Mouse (Mus musculus) layer of hippocampus, postnatal 10 days (tissue): ENCODE data around the gene Dll4. TPM values are rescaled to one million over a fixed set of nuclear protein-coding genes. Genes with fewer than 3 reads are reported as not detected.
A peak's percentile ranks its signal among the peaks of the same experiment; 100 is the strongest.

Experiments
- DNase-seq, 2 experiments: peaks; one replicate each; pipeline ENCODE4 v3.0.0; 2021; ENCODE audit warnings: low spot score in 2 of 2
- total RNA-seq, 2 experiments: library from RNA; stranded (reverse); gene quantifications; 2 replicates each; pipeline ENCODE4 v1.2.3; 2021

The Dll4 gene
- total RNA-seq, 2 experiments from 2014 or later: 7.4 to 7.6 TPM

- DNase-seq: no peak
These were observed 20.8 kb upstream of the Dll4 start for GRCm38 (mm10) chr2:119304798-119305208.

DNA sequence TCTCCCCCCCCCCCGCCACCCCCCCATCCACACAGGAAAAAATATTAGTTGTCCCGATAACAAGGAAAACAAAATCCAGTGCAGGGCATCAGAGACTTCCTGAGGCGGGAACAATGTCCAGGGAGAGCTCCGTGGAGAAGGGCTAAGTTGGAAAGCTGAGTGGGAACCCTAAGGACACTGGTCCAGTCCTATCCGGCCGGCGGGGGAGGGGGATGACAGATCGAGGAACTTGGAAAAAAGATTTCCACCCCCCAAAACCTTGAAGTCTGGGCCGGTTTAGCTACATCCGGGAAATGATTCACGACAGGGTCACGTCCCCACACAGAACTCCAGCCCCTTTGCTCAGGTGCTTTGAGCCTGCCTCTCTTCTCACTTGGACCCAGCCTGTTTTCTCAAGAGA lies 14.0 kb upstream of the Dll4 start:
- DNase-seq: no peak

- no peak for DNase-seq
These were observed 13.1 kb upstream of the Dll4 start for GRCm38 (mm10) chr2:119312380-119312958.

- DNase-seq: no peak
These were observed 11.7 kb upstream of the Dll4 start for GRCm38 (mm10) chr2:119313780-119314479.

DNA sequence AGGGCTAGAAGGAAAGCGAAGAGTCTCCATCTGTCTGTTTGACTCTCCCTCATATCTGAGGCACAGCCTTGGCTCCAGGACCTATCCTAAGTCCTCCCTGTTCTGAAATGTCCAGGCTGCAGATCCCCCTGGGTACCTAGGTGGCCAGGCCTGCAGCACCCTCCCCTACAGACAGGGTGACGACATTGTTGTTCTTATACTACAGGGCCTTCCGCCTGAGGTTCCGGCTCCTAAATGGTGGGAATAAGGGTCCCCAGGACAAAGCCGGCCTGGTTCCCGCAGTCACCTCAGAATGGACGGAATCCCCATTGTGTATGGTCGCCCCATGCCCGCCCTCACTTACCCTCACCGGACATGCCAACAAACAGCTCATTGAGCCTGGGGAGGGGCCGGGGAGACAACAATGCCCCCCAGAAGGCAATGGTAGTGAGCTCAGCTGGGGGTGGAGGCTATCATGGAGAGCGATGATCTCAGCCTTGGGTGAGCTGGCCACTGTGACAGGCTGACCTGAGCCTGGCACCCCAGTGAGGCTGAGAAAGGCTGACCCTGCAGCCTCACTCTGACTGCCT lies 10.8 kb upstream of the Dll4 start:
- DNase-seq: no peak

DNA sequence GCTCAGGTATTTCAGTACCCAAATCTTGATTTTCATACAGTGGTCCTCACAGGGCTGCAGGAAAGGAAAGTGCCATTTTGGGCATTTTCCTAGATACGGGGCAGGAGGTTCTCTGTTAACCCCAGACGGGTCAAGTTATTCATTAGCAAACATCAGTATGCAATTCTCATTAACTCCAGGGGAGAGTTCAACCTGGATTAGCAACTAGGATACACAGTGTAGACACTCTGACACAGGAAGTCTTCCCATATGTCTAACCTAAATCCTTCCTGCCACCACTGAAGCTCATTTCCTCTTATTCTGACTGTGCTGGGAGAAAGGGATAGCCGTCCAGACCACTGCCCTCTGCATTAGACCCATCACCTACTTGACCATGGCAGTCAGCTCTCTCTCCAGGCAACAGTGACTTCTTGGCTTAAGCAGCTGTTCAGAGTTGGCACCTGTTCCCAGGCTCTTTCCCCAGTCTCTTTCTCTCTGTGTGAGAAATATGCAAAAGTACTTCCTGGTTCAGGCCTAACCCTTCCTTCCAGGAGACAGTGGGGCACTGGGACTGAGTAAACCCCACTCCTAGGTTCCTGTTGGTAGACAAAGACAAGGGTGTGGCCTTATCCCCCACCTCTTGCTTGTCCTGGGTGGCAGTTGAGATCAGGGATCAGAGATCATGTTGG lies 7.4 kb upstream of the Dll4 start:
- DNase-seq: no peak

- DNase-seq: no peak
These were observed 5.0 kb upstream of the Dll4 start for GRCm38 (mm10) chr2:119320571-119320970.

DNA sequence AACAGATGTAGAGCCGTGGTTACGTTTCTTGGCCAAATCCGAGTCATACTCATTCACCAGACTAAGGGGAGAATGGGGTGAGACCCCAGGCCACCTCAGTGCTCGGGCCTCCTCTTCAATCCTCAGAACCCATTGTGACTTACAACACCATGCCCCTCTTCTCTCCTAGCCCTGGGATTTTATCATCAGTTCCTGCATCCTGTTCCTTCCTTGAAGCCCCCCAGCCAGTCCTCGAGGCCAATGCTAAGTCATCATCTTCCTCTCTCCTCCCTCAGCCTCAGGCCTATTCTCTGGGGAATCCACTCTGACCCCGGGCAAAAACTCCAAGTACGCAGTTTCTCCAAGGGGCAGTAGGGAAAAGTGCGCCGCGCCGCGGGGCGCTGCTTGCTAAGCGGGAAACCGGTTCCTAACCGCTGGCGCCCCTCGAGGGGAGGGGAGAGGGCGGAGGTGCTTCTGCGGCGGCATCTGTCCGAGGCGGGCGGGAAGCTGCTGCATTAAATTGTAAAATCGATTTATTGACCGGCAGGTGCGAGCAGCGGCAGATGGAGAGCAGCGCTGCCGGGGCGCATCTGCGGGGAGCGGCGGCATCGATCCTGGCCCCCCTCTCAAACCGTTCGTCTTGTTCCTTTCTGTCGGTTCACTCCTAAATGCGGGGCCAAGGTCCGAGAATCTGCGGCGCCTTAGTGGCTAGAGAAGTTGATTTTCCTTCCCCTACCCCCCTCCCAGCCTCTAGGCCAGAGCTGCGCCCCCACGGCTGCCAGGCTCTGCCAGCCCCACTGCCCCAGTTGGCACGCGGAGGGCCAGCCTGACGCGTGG lies 3.6 kb upstream of the Dll4 start:
- DNase-seq: peak in 1 of 2 experiments; percentile 36

- peak; percentile 75 to 83 for DNase-seq
These were observed 2.8 kb upstream of the Dll4 start for GRCm38 (mm10) chr2:119322587-119323300.

DNA sequence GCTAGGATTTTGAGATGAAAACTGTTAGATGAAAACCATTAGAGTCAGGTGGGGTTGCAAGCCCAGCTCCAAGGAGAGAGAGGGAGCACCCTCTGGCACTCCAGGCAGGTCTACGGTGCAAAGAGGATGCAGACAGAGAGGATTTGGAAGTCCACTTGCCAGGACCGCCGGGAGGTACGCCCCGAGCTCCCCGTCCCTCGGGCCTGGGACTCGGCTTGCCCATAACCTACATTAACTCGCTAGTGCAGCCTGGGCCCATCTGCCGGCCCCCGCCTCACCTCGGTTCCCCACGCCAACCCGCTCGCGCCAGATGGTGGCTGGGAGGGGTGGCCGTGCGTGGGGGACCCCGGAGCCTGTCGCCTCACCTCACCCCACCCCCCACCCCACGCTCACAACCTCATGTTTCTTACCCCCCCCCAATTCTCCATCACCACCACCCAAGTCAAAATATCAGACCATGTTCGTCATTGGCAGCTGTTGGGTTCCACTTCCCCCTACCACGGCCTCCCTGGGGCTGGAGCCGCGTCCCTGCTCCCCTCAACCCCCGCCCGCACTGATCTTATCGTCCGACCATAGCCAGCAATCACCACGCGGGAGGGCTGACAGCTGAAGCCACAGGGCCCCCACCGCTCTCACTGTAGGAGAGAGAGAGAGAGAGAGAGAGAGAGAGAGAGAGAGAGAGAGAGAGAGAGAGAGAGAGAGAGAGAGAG lies 1.6 kb upstream of the Dll4 start:
- DNase-seq: no peak

- DNase-seq: no peak
These were observed 837 bp upstream of the Dll4 start for GRCm38 (mm10) chr2:119324576-119325318.

DNA sequence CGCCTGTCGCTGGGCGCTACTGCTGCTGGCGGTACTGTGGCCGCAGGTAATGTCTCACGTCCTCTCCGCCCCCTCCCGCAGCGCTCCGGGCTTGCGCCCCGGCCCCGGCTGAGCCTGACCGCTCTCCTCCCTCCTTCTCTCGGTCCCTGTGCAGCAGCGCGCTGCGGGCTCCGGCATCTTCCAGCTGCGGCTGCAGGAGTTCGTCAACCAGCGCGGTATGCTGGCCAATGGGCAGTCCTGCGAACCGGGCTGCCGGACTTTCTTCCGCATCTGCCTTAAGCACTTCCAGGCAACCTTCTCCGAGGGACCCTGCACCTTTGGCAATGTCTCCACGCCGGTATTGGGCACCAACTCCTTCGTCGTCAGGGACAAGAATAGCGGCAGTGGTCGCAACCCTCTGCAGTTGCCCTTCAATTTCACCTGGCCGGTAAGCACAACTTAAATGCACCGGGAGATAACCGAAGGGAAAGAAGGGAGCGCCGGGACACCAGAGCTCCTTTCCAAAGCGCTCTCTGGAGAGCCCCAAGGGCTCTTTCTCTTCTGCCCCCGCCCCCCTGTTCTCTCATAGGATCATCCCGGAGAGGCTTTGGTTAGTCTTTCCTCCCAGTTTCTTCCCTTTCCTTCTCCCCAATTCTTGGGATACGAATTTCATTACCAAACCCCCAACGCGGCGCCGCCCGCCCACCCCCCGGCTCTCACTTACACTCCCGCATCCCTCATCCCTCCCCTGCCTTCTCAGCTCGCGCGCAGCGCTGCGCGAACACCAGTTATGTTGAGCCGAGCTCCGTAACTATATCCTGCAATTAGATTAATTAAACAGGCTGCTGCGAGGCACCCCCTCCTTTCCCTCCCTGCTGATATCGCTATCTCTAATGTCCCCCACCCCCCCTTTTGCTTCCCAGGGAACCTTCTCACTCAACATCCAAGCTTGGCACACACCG lies 847 bp downstream of the Dll4 start:
- DNase-seq: no peak

- peak in 1 of 2 experiments; percentile 62 for DNase-seq
These were observed 1.5 kb downstream of the Dll4 start for GRCm38 (mm10) chr2:119327102-119327480.

- no peak for DNase-seq
These were observed 2.5 kb downstream of the Dll4 start for GRCm38 (mm10) chr2:119327942-119328526.

- no peak for DNase-seq
These were observed 3.0 kb downstream of the Dll4 start for GRCm38 (mm10) chr2:119328546-119328945.

DNA sequence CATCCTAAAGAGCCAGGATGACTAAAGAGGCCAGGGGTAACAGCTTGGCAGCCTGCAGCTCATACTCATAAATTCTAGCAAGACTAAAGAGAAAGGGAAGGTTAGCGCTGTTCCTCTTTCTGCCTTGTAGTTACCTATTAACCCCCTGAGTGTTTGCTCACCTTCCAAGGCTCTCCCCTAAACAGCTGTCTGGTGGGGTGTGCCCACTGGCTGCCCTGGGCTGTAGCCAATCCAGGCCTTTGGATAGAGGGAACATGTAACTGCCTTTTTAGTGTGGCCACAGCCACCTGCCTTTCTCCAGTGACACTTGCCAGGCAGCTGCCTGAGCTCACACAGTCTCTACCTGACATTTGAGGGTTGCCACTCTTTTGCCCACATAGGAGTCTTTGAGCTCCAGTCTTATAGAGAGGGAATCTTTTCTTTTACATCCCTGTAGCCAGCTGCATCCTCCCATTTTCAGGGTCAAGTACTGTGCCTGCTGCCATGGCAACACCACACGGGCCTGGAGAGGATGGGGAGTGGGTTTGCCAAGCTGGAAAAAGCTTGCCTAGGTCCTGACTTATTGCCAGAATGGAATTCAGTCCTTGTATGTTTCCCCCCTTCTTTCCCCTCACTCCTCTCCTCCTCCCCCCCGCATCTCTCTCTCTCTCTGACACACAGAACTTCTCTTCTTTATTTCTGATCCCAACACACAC lies 3.7 kb downstream of the Dll4 start:
- no peak for DNase-seq

- DNase-seq: no peak
These were observed 5.2 kb downstream of the Dll4 start for GRCm38 (mm10) chr2:119330795-119331194.
